Mouse (Mus musculus) lung, adult 2 months (tissue): ENCODE data around the gene Limch1.

Experiments used
- CTCF ChIP-seq: fragments of 200-500 bp; IDR thresholded peaks from 2 replicates; pipeline ENCODE4 v1.5.1; 2011; ENCODE audit warnings: mild to moderate bottlenecking, low read length, control low read depth; ENCODE audit not compliant: insufficient read depth
- POLR2A ChIP-seq: fragments of 200-500 bp; IDR thresholded peaks from 2 replicates; pipeline ENCODE4 v1.6.1; 2011; ENCODE audit warnings: low read depth, mild to moderate bottlenecking, control low read depth, low read length, borderline replicate concordance; ENCODE audit errors: extremely low read depth

DNA sequence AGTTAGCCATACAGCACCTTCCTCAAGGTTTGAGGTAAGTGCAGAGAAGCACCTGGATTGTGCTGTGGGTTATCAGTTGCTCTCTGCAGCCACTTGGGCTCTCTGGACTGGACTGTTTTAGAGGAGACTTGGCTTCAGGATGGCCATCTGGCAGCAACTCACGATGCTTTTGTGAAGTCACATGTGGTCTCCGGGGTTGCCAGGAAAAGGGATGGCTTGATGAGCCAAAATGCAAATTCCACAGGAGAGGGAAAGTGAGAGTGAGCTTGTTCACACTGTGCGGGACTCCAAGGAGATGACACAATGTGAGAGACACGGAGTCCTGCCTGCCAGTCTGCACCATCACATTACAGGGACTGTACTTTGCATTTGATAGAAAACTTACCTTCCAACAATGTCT is 346.1 kb downstream of the Limch1 start:
- TF ChIP-seq CTCF: no peak
- TF ChIP-seq POLR2A: no peak
